Mouse (Mus musculus): ENCODE data around the gene Dnal4. TPM values are rescaled to one million over a fixed set of nuclear protein-coding genes. Genes with fewer than 3 reads are reported as not detected.

Dnal4 gene
- polyA plus RNA-seq, 1 experiment, result 15.7 TPM

DNA sequence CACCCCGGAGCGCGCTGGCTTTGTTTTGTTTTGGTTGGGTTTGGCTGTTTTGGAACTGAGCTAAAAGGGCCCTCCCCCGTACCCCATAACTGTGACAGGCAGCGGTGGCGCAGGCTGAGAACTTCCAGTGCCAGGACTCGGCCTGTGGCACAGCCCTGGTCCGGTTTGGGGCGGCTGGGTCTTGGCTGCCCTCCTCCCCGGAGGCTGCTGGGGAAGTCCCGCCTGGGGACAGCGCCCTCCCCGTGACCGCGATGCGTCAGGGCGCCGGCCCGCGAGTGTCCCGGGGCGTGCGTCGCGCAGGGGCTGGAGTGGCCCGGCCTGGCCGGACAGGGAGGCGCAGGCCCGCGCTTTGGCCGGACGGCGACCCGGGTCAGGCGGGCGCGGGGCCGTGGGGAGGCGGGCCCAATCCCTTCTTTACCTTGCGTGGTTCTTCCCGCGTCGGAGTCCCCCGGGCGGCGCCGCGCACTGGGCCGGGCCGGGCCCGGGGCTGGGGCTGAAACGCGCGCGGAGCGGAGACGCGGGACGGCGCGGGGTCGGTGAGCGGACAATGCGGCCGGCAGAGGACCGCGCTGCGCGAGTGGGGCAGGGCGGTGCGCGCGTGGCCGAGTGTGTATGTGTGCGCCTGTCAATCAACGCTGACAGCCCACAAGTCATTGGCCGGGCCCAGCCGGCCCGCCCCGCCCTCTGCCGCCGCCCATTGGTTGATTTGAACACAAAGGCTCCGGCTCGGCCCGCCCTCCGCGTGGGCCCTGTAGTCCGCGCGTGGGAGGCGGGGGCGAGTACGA is 35.5 kb downstream of the Dnal4 start, which contains the start of gene Sun2:
Gene Sun2, minus strand, starts transcription at position 616 of the 785 bp plus-strand sequence.
- no peak for TF ChIP-seq POLR2A (IDR thresholded peaks at IDR 0.05; ENCODE audit: insufficient read depth, low read length)
- TF ChIP-seq CTCF (IDR thresholded peaks at IDR 0.05; ENCODE audit: low read depth, low read length), result no peak
- TF ChIP-seq EP300 (IDR thresholded peaks at IDR 0.05; ENCODE audit: insufficient read depth, low read depth, low read length), result no peak
- H3K27ac ChIP-seq (ENCODE audit: insufficient read depth, low read length), result no peak within 1 kb of the TSS

DNA sequence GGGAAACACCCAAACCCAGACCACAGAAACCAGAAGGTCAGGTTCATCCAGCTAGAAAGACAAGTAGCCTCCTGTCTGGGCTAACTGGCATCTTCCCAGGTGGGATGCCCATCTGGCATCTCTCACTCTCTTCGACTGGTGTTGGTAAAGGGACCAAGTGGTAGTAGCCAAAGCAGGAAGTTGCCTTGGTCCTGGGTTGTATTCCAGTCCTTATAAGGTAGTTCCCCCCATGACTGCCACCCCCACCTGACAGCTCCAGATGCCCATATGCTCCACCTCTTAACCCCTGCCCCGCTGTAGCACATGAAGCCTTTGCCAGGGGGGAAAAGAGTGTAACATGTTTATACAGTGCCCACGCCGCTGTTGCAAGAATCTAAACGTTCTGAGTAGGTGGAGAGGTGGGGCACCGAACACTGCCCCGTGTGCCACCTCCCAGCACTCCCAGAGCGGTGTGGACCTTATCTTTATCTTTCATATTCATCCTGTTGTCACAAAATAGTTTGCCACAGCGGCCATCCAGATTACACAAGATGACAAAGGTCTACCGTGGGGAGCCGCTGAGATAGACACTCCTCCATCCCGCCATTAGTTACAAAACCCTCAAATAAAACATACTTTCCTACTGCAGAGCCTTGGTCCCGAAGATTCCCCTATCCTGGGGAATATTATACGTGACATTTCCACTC is 36.3 kb downstream of the Dnal4 start:
- Histone ChIP-seq H3K36me3 (ENCODE audit: control insufficient read depth, insufficient read depth, low read length, poor library complexity, severe bottlenecking) (no peaks in the 10 kb centered on the region), H3K27ac (ENCODE audit: insufficient read depth, low read length) (no peak overlapping the region), H3K27me3 (ENCODE audit: control insufficient read depth, insufficient read depth, low read length, poor library complexity, severe bottlenecking) (no peaks in the 10 kb centered on the region), H3K9me3 (replicated peaks; ENCODE audit: control insufficient read depth, insufficient read depth, low read length, poor library complexity, severe bottlenecking) (no peaks in the 10 kb centered on the region), H3K4me1 (ENCODE audit: control insufficient read depth, insufficient read depth, low read length) (no peaks in the 10 kb centered on the region), H3K9ac (ENCODE audit: low read depth, poor library complexity, severe bottlenecking) (peak overlapping the region; percentile 77), H3K4me3 (ENCODE audit: low read depth, low read length) (peak overlapping the region; percentile 80)
- TF ChIP-seq POLR2A (IDR thresholded peaks at IDR 0.05; ENCODE audit: insufficient read depth, low read length), result no peak
- TF ChIP-seq CTCF (IDR thresholded peaks at IDR 0.05; ENCODE audit: low read depth, low read length), result no peak
- TF ChIP-seq EP300 (IDR thresholded peaks at IDR 0.05; ENCODE audit: insufficient read depth, low read depth, low read length), result no peak

More for the DNA sequence above, 35.5 kb downstream of the Dnal4 start, which contains the start of gene Sun2:
- no peaks in the 10 kb centered on the region for H3K4me1 ChIP-seq (ENCODE audit: control insufficient read depth, insufficient read depth, low read length)
- no peaks in the 10 kb centered on the region for H3K9me3 ChIP-seq (replicated peaks; ENCODE audit: control insufficient read depth, insufficient read depth, low read length, poor library complexity, severe bottlenecking)
- no peaks in the 10 kb centered on the region for H3K36me3 ChIP-seq (ENCODE audit: control insufficient read depth, insufficient read depth, low read length, poor library complexity, severe bottlenecking)
- H3K27me3 ChIP-seq (ENCODE audit: control insufficient read depth, insufficient read depth, low read length, poor library complexity, severe bottlenecking), result no peaks in the 10 kb centered on the region
- H3K4me3 ChIP-seq (ENCODE audit: low read depth, low read length), result peak within 1 kb of the TSS; percentile 80
- peak within 1 kb of the TSS; percentile 77 for H3K9ac ChIP-seq (ENCODE audit: low read depth, poor library complexity, severe bottlenecking)

DNA sequence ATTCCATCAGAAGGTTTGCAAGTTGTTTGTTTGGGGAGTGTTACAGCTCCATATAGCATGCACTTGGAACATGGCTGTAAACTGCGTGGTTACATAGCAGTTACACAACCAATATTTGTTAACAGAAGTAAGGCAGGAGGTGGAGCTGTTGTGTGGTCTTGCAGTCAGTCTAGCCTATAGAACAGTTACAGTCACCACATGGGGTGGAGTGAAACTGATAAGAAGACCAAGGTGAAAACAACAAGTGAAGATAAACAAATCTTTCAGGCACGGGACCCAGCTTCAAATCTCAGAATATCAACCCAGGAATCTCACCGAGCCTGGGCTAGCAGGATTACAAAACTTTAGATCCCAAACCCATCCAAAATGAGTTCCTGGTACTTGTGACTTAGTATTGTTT is 36.9 kb downstream of the Dnal4 start:
- no peak overlapping the region for H3K9ac ChIP-seq (ENCODE audit: low read depth, poor library complexity, severe bottlenecking)
- H3K4me1 ChIP-seq (ENCODE audit: control insufficient read depth, insufficient read depth, low read length), result no peaks in the 10 kb centered on the region
- H3K27ac ChIP-seq (ENCODE audit: insufficient read depth, low read length), result no peak overlapping the region
- no peaks in the 10 kb centered on the region for H3K27me3 ChIP-seq (ENCODE audit: control insufficient read depth, insufficient read depth, low read length, poor library complexity, severe bottlenecking)
- no peaks in the 10 kb centered on the region for H3K9me3 ChIP-seq (replicated peaks; ENCODE audit: control insufficient read depth, insufficient read depth, low read length, poor library complexity, severe bottlenecking)
- TF ChIP-seq EP300 (IDR thresholded peaks at IDR 0.05; ENCODE audit: insufficient read depth, low read depth, low read length), result no peak
- TF ChIP-seq POLR2A (IDR thresholded peaks at IDR 0.05; ENCODE audit: insufficient read depth, low read length), result no peak
- TF ChIP-seq CTCF (IDR thresholded peaks at IDR 0.05; ENCODE audit: low read depth, low read length), result no peak
- H3K4me3 ChIP-seq (ENCODE audit: low read depth, low read length), result no peak overlapping the region
- H3K36me3 ChIP-seq (ENCODE audit: control insufficient read depth, insufficient read depth, low read length, poor library complexity, severe bottlenecking), result no peaks in the 10 kb centered on the region

DNA sequence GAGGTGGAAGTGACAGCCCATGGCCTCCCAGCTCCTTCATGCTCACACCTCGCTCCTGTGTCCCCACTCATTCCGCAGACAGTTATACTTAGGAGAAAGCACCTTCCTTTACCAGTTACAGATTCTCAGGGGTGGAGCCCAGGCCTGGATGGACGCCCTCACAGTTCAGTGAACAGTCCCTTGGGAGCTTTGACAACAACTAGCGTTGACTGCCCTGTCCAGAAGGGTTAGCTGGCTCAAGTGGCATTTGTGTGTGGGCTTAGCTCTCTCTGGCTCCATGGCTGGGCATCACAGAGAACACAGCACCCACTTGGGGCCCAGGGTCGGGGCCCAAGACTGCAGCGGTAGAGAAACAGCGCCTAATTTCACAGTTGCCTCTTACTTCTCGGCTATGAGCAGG is 43.3 kb downstream of the Dnal4 start:
- no peaks in the 10 kb centered on the region for H3K36me3 ChIP-seq (ENCODE audit: control insufficient read depth, insufficient read depth, low read length, poor library complexity, severe bottlenecking)

DNA sequence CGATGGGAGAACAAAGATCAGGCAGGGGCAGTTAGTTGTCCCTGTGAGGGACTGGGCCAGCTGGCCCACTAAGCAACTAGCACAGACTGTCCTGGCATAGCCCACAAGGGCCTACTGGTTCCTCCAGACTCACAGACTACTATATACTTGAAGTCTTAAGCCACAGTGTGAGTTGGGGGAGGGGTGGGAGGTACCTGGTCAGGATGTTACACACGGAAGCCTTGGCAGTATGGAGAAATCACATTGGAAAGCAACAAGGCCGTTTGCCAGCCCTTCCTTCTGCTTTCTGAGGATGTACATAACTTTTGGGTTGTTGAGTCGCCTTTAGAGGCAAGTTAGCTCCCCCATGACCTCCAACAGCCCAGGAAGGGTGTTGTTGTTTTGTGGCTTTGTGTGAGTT is 44.0 kb downstream of the Dnal4 start:
- no peaks in the 10 kb centered on the region for H3K36me3 ChIP-seq (ENCODE audit: control insufficient read depth, insufficient read depth, low read length, poor library complexity, severe bottlenecking)
- no peak overlapping the region for H3K4me3 ChIP-seq (ENCODE audit: low read depth, low read length)
- TF ChIP-seq POLR2A (IDR thresholded peaks at IDR 0.05; ENCODE audit: insufficient read depth, low read length), result no peak
- TF ChIP-seq EP300 (IDR thresholded peaks at IDR 0.05; ENCODE audit: insufficient read depth, low read depth, low read length), result no peak
- no peak for TF ChIP-seq CTCF (IDR thresholded peaks at IDR 0.05; ENCODE audit: low read depth, low read length)
- H3K27me3 ChIP-seq (ENCODE audit: control insufficient read depth, insufficient read depth, low read length, poor library complexity, severe bottlenecking), result no peaks in the 10 kb centered on the region
- no peaks in the 10 kb centered on the region for H3K4me1 ChIP-seq (ENCODE audit: control insufficient read depth, insufficient read depth, low read length)
- no peak overlapping the region for H3K9ac ChIP-seq (ENCODE audit: low read depth, poor library complexity, severe bottlenecking)
- H3K27ac ChIP-seq (ENCODE audit: insufficient read depth, low read length), result no peak overlapping the region
- H3K9me3 ChIP-seq (replicated peaks; ENCODE audit: control insufficient read depth, insufficient read depth, low read length, poor library complexity, severe bottlenecking), result no peaks in the 10 kb centered on the region

More for the DNA sequence above, 43.3 kb downstream of the Dnal4 start:
- Histone ChIP-seq H3K27ac (ENCODE audit: insufficient read depth, low read length) (no peak overlapping the region), H3K4me1 (ENCODE audit: control insufficient read depth, insufficient read depth, low read length) (no peaks in the 10 kb centered on the region), H3K4me3 (ENCODE audit: low read depth, low read length) (no peak overlapping the region), H3K9me3 (replicated peaks; ENCODE audit: control insufficient read depth, insufficient read depth, low read length, poor library complexity, severe bottlenecking) (no peaks in the 10 kb centered on the region), H3K9ac (ENCODE audit: low read depth, poor library complexity, severe bottlenecking) (no peak overlapping the region), H3K27me3 (ENCODE audit: control insufficient read depth, insufficient read depth, low read length, poor library complexity, severe bottlenecking) (no peaks in the 10 kb centered on the region)
- TF ChIP-seq CTCF (IDR thresholded peaks at IDR 0.05; ENCODE audit: low read depth, low read length) (no peak), POLR2A (IDR thresholded peaks at IDR 0.05; ENCODE audit: insufficient read depth, low read length) (no peak), EP300 (IDR thresholded peaks at IDR 0.05; ENCODE audit: insufficient read depth, low read depth, low read length) (no peak)

DNA sequence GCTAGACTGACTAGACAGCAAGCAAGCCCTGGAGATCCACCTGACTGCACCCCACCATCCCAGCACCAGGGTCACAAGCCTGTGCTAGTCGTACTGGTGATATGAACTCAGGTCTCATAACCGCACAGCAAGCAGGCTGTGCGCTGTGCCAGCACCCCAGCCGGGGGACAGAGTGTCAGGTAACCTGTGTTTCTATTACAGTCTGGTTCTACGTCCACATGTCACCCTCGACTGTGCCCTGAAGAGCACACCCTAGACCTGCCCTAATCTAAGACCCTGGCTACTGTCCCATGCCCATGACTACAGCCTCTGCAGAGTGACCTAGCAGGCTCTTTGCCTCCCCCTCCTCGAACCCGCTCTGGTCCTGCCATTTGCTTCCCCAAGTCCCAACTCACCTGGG is 44.5 kb downstream of the Dnal4 start:
- Histone ChIP-seq H3K36me3 (ENCODE audit: control insufficient read depth, insufficient read depth, low read length, poor library complexity, severe bottlenecking) (no peaks in the 10 kb centered on the region), H3K9me3 (replicated peaks; ENCODE audit: control insufficient read depth, insufficient read depth, low read length, poor library complexity, severe bottlenecking) (no peaks in the 10 kb centered on the region)

More for the DNA sequence above, 44.5 kb downstream of the Dnal4 start:
- Histone ChIP-seq H3K27ac (ENCODE audit: insufficient read depth, low read length) (no peak overlapping the region), H3K4me1 (ENCODE audit: control insufficient read depth, insufficient read depth, low read length) (no peaks in the 10 kb centered on the region), H3K4me3 (ENCODE audit: low read depth, low read length) (no peak overlapping the region), H3K9ac (ENCODE audit: low read depth, poor library complexity, severe bottlenecking) (no peak overlapping the region), H3K27me3 (ENCODE audit: control insufficient read depth, insufficient read depth, low read length, poor library complexity, severe bottlenecking) (no peaks in the 10 kb centered on the region)
- no peak for TF ChIP-seq POLR2A (IDR thresholded peaks at IDR 0.05; ENCODE audit: insufficient read depth, low read length)
- TF ChIP-seq EP300 (IDR thresholded peaks at IDR 0.05; ENCODE audit: insufficient read depth, low read depth, low read length), result no peak
- no peak for TF ChIP-seq CTCF (IDR thresholded peaks at IDR 0.05; ENCODE audit: low read depth, low read length)

Measured in ES-Bruce4 (cell line).